Mouse (Mus musculus) hindbrain, embryonic 10.5 days (tissue): ENCODE results near the gene Tpcn2. TPM values are rescaled to one million over a fixed set of nuclear protein-coding genes. Genes with fewer than 3 reads are reported as not detected.

Source experiments
- DNase-seq: peaks from one replicate; pipeline ENCODE4 v3.0.0-alpha.2; 2017; ENCODE audit warnings: low spot score
- H3K27ac ChIP-seq: fragments of 300-500 bp; sonication (generic); 2 replicates; pipeline ENCODE4 v1.5.1; 2016; ENCODE audit warnings: mild to moderate bottlenecking, moderate library complexity
- H3K27me3 ChIP-seq: fragments of 300-500 bp; sonication (generic); 2 replicates; pipeline ENCODE4 v1.6.1; 2016; ENCODE audit warnings: mild to moderate bottlenecking; ENCODE audit not compliant: poor library complexity, insufficient read depth, severe bottlenecking
- H3K36me3 ChIP-seq: fragments of 300-500 bp; sonication (generic); 2 replicates; pipeline ENCODE4 v1.6.1; 2016; ENCODE audit warnings: mild to moderate bottlenecking, moderate library complexity
- H3K4me1 ChIP-seq: fragments of 300-500 bp; sonication (generic); replicated peaks from 2 replicates; pipeline ENCODE4 v1.6.1; 2016; ENCODE audit warnings: mild to moderate bottlenecking
- H3K4me3 ChIP-seq: fragments of 300-500 bp; sonication (generic); 2 replicates; pipeline ENCODE4 v1.5.1; 2016; ENCODE audit warnings: mild to moderate bottlenecking, moderate library complexity
- H3K9me3 ChIP-seq: fragments of 300-500 bp; sonication (generic); 2 replicates; pipeline ENCODE4 v1.6.1; 2016; ENCODE audit warnings: mild to moderate bottlenecking, moderate library complexity
- WGBS: fragments of 180-500 bp; shearing (Covaris S2); methylation state at CpG from one replicate; pipeline ENCODE4 v1.1.7; 2016; 5-methylcytosine and 5-hydroxymethylcytosine counted together
- polyA plus RNA-seq: library from polyadenylated mRNA; unstranded; fragments of >200 nt; fragmentation: Nextera tagmentation; extraction: Ambion mirVana; gene quantifications from 2 replicates; pipeline ENCODE4 v1.2.1, GENCODE M21; 2016

Tpcn2 gene
- polyA plus RNA-seq, 1 experiment from 2014 or later, result 5.7 TPM

GRCm38 (mm10) chr7:145291847-145292246 lies 8.0 kb upstream of the Tpcn2 start:
- Histone ChIP-seq H3K9me3 (no peaks in the 10 kb centered on the region), H3K4me1 (peaks cover 14% of the 10 kb centered on the region), H3K4me3 (no peak overlapping the region), H3K27ac (no peak overlapping the region), H3K36me3 (no peaks in the 10 kb centered on the region), H3K27me3 (no peaks in the 10 kb centered on the region)
- WGBS, result 94% methylated on average over 2 of the region's 2 CpGs
- no peak for DNase-seq

GRCm38 (mm10) chr7:145289302-145289701 lies 5.5 kb upstream of the Tpcn2 start:
- H3K4me3 ChIP-seq, result no peak overlapping the region
- peak; percentile 44 for DNase-seq
- WGBS, result 20% methylated on average over 5 of the region's 5 CpGs
- H3K36me3 ChIP-seq, result no peaks in the 10 kb centered on the region
- 0 out of 2 replicates have a peak overlapping the region, but pooled peaks have one; percentile 3 for H3K27ac ChIP-seq
- peaks cover 15% of the 10 kb centered on the region for H3K4me1 ChIP-seq
- H3K9me3 ChIP-seq, result no peaks in the 10 kb centered on the region
- H3K27me3 ChIP-seq, result no peaks in the 10 kb centered on the region

- H3K4me1 ChIP-seq, result peaks cover 34% of the 10 kb centered on the region
- DNase-seq, result no peak
- H3K9me3 ChIP-seq, result no peaks in the 10 kb centered on the region
- H3K27ac ChIP-seq, result no peak overlapping the region
- H3K27me3 ChIP-seq, result no peaks in the 10 kb centered on the region
- H3K36me3 ChIP-seq, result no peaks in the 10 kb centered on the region
- WGBS, result 87% methylated on average over 6 of the region's 6 CpGs
- no peak overlapping the region for H3K4me3 ChIP-seq
Measured at GRCm38 (mm10) chr7:145287410-145287809, 3.6 kb upstream of the Tpcn2 start.

GRCm38 (mm10) chr7:145285476-145285875 lies 1.7 kb upstream of the Tpcn2 start:
- Histone ChIP-seq H3K4me3 (no peak overlapping the region), H3K27me3 (no peaks in the 10 kb centered on the region), H3K4me1 (peaks cover 48% of the 10 kb centered on the region), H3K27ac (no peak overlapping the region), H3K36me3 (no peaks in the 10 kb centered on the region), H3K9me3 (no peaks in the 10 kb centered on the region)
- WGBS, result 83% methylated on average over 4 of the region's 4 CpGs
- no peak for DNase-seq

- peaks cover 11% of the 10 kb centered on the region for H3K36me3 ChIP-seq
- peaks cover 48% of the 10 kb centered on the region for H3K4me1 ChIP-seq
- H3K27me3 ChIP-seq, result no peaks in the 10 kb centered on the region
- peak overlapping the region; percentile 85; the same call in 1 of the 2 replicates for H3K27ac ChIP-seq
- peak overlapping the region; percentile 61 for H3K4me3 ChIP-seq
- H3K9me3 ChIP-seq, result no peaks in the 10 kb centered on the region
- whole genome bisulfite sequencing, result 66% methylated on average over 3 of the region's 3 CpGs
- DNase-seq, result no peak
Measured at GRCm38 (mm10) chr7:145284293-145284692, 482 bp upstream of the Tpcn2 start.

GRCm38 (mm10) chr7:145283041-145283440 lies 770 bp downstream of the Tpcn2 start:
- H3K27ac ChIP-seq, result peak overlapping the region; percentile 85
- WGBS, result 35% methylated on average over 4 of the region's 4 CpGs

GRCm38 (mm10) chr7:145281396-145281795 lies 2.4 kb downstream of the Tpcn2 start:
- Histone ChIP-seq H3K27ac (no peak overlapping the region), H3K36me3 (peaks cover 40% of the 10 kb centered on the region), H3K4me3 (no peak overlapping the region), H3K27me3 (no peaks in the 10 kb centered on the region), H3K4me1 (peaks cover 38% of the 10 kb centered on the region), H3K9me3 (no peaks in the 10 kb centered on the region)
- no peak for DNase-seq
- WGBS, result 85% methylated on average over 4 of the region's 4 CpGs

More at GRCm38 (mm10) chr7:145283041-145283440, 770 bp downstream of the Tpcn2 start:
- Histone ChIP-seq H3K4me3 (peak overlapping the region; percentile 61), H3K27me3 (no peaks in the 10 kb centered on the region), H3K4me1 (peaks cover 38% of the 10 kb centered on the region), H3K9me3 (no peaks in the 10 kb centered on the region), H3K36me3 (peaks cover 24% of the 10 kb centered on the region)
- DNase-seq, result peak; percentile 22

GRCm38 (mm10) chr7:145275488-145275887 lies 8.3 kb downstream of the Tpcn2 start:
- no peak for DNase-seq
- no peaks in the 10 kb centered on the region for H3K27me3 ChIP-seq
- 88% methylated on average over 3 of the region's 3 CpGs for WGBS
- peaks cover 89% of the 10 kb centered on the region for H3K36me3 ChIP-seq
- H3K4me1 ChIP-seq, result 0 out of 2 replicates have a peak, but pooled peaks cover 5% of the 10 kb centered on the region
- no peaks in the 10 kb centered on the region for H3K9me3 ChIP-seq
- H3K27ac ChIP-seq, result no peak overlapping the region
- H3K4me3 ChIP-seq, result no peak overlapping the region

- Histone ChIP-seq H3K4me1 (no peaks in the 10 kb centered on the region), H3K27ac (no peak overlapping the region), H3K4me3 (no peak overlapping the region), H3K9me3 (no peaks in the 10 kb centered on the region), H3K27me3 (no peaks in the 10 kb centered on the region), H3K36me3 (peaks cover 82% of the 10 kb centered on the region)
- no peak for DNase-seq
- WGBS, result 92% methylated on average over 5 of the region's 5 CpGs
Measured at GRCm38 (mm10) chr7:145270955-145271354, 12.9 kb downstream of the Tpcn2 start.

GRCm38 (mm10) chr7:145268890-145269289 lies 14.9 kb downstream of the Tpcn2 start:
- H3K9me3 ChIP-seq, result no peaks in the 10 kb centered on the region
- WGBS, result 93% methylated on average over 7 of the region's 7 CpGs
- no peak overlapping the region for H3K4me3 ChIP-seq
- peaks cover 69% of the 10 kb centered on the region for H3K36me3 ChIP-seq
- H3K27me3 ChIP-seq, result no peaks in the 10 kb centered on the region
- no peaks in the 10 kb centered on the region for H3K4me1 ChIP-seq
- no peak for DNase-seq
- no peak overlapping the region for H3K27ac ChIP-seq

GRCm38 (mm10) chr7:145266011-145266410 lies 17.8 kb downstream of the Tpcn2 start:
- Histone ChIP-seq H3K27me3 (no peaks in the 10 kb centered on the region), H3K27ac (no peak overlapping the region), H3K4me3 (no peak overlapping the region), H3K4me1 (no peaks in the 10 kb centered on the region), H3K9me3 (no peaks in the 10 kb centered on the region), H3K36me3 (peaks cover 42% of the 10 kb centered on the region)
- no peak for DNase-seq
- 89% methylated on average over 2 of the region's 2 CpGs for WGBS

- no peak overlapping the region for H3K27ac ChIP-seq
- H3K4me3 ChIP-seq, result no peak overlapping the region
- no peak for DNase-seq
- WGBS, result 87% methylated on average over 9 of the region's 9 CpGs
- H3K36me3 ChIP-seq, result peaks cover 38% of the 10 kb centered on the region
- no peaks in the 10 kb centered on the region for H3K4me1 ChIP-seq
- no peaks in the 10 kb centered on the region for H3K27me3 ChIP-seq
- H3K9me3 ChIP-seq, result no peaks in the 10 kb centered on the region
Measured at GRCm38 (mm10) chr7:145264202-145264601, 19.6 kb downstream of the Tpcn2 start.

GRCm38 (mm10) chr7:145256092-145256491 lies 27.7 kb downstream of the Tpcn2 start:
- Histone ChIP-seq H3K9me3 (no peaks in the 10 kb centered on the region), H3K4me3 (no peak overlapping the region), H3K27me3 (no peaks in the 10 kb centered on the region), H3K36me3 (peaks cover 32% of the 10 kb centered on the region), H3K27ac (no peak overlapping the region), H3K4me1 (peaks cover 5% of the 10 kb centered on the region; the same call in 1 of the 2 replicates)
- WGBS, result 100% methylated on average over 1 of the region's 1 CpGs
- no peak for DNase-seq
